Mouse (Mus musculus) midbrain, embryonic 12.5 days (tissue): Measurements from ENCODE around the gene Ift80. TPM values are rescaled to one million over a fixed set of nuclear protein-coding genes. Genes with fewer than 3 reads are reported as not detected.
"Not testable (repeated sequence)": the region's sequence is repeated elsewhere in the genome, so short reads cannot be mapped to it uniquely, and the experiment has no call there.

Experiments
- ATAC-seq: fragments of 200-750 bp; cut with Nextera tagmentation; 2 replicates; pipeline ENCODE4 v1.8.0; 2017; ENCODE audit warnings: low read depth, moderate TSS enrichment, moderate library complexity; ENCODE audit not compliant: low FRiP score
- H3K27ac ChIP-seq: fragments of 300-500 bp; sonication (generic); replicated peaks from 2 replicates; pipeline ENCODE4 v1.5.1; 2016; ENCODE audit warnings: mild to moderate bottlenecking
- H3K27me3 ChIP-seq: fragments of 300-500 bp; sonication (generic); 2 replicates; pipeline ENCODE4 v1.6.1; 2016; ENCODE audit warnings: mild to moderate bottlenecking
- H3K36me3 ChIP-seq: fragments of 300-500 bp; sonication (generic); 2 replicates; pipeline ENCODE4 v1.6.1; 2016
- H3K4me1 ChIP-seq: fragments of 300-500 bp; sonication (generic); 2 replicates; pipeline ENCODE4 v1.6.1; 2016
- H3K4me2 ChIP-seq: fragments of 300-500 bp; sonication (generic); replicated peaks from 2 replicates; pipeline ENCODE4 v1.6.1; 2016; ENCODE audit warnings: mild to moderate bottlenecking, moderate library complexity
- H3K4me3 ChIP-seq: fragments of 300-500 bp; sonication (generic); 2 replicates; pipeline ENCODE4 v1.5.1; 2016; ENCODE audit warnings: mild to moderate bottlenecking
- H3K9ac ChIP-seq: fragments of 300-500 bp; sonication (generic); replicated peaks from 2 replicates; pipeline ENCODE4 v1.6.1; 2016; ENCODE audit warnings: mild to moderate bottlenecking, moderate library complexity
- H3K9me3 ChIP-seq: fragments of 300-500 bp; sonication (generic); 2 replicates; pipeline ENCODE4 v1.6.1; 2016; ENCODE audit warnings: mild to moderate bottlenecking
- WGBS: fragments of 180-500 bp; shearing (Covaris S2); methylation state at CpG from one replicate; pipeline ENCODE4 v1.1.7; 2016; 5-methylcytosine and 5-hydroxymethylcytosine counted together
- polyA plus RNA-seq: library from polyadenylated mRNA; unstranded; fragments of >200 nt; fragmentation: Nextera tagmentation; extraction: Ambion mirVana; gene quantifications from 2 replicates; pipeline ENCODE4 v1.2.1, GENCODE M21; 2016

The Ift80 gene
- polyA plus RNA-seq, 1 experiment from 2014 or later, result 16.2 TPM

GRCm38 (mm10) chr3:69026133-69026783 is 21.9 kb upstream of the Ift80 start:
- no peak for ATAC-seq
- H3K27me3 ChIP-seq, result no peaks in the 10 kb centered on the region
- H3K4me2 ChIP-seq, result no peak overlapping the region
- no peaks in the 10 kb centered on the region for H3K9me3 ChIP-seq
- H3K27ac ChIP-seq, result no peak overlapping the region
- H3K4me3 ChIP-seq, result no peak overlapping the region
- no peaks in the 10 kb centered on the region for H3K4me1 ChIP-seq
- WGBS, result 97% methylated on average over 1 of the region's 1 CpGs
- peaks cover 66% of the 10 kb centered on the region for H3K36me3 ChIP-seq
- H3K9ac ChIP-seq, result no peak overlapping the region

DNA sequence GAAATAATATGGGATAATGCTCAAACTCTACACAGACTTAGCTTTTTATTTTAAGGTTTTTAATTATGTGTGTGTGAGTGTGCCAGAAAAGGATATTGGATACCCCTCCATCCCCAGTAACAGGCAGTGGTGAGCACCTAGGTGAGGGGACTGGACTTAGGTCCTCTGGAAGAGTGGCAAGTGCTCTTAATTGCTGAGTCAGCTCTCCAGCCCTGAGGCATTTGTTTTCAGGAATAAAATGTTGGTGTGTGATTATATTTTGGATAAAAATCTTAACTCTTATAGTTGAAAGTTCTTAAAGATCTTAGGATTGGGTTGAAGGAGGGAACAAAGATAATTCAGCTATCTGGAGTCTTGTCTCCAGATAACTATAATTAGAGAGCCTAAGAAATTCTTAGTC is 16.4 kb upstream of the Ift80 start:
- no peaks in the 10 kb centered on the region for H3K27me3 ChIP-seq
- H3K9me3 ChIP-seq, result no peaks in the 10 kb centered on the region
- H3K4me1 ChIP-seq, result no peaks in the 10 kb centered on the region
- peaks cover 66% of the 10 kb centered on the region for H3K36me3 ChIP-seq
- H3K27ac ChIP-seq, result no peak overlapping the region
- no peak overlapping the region for H3K4me3 ChIP-seq
- no peak overlapping the region for H3K4me2 ChIP-seq
- no peak for ATAC-seq
- H3K9ac ChIP-seq, result no peak overlapping the region

DNA sequence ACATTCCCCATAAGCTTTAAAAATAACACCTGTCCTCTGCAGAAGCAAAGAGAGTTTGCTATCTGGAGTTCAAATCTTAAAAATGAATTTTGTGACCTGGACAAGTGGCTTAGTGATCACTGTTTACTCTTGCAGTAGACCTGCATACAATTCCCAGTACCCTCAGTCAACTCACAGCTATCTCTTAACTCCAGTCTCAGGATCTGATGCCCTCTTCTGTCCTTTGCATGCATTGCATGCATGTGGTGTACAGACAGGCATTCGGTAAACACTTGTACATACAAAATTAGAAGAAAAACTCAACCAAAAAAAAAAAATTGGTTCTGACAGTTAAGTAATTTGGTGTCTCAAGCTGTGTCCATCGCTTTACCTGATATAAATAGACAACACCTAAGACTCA is 15.9 kb upstream of the Ift80 start:
- no peak overlapping the region for H3K9ac ChIP-seq
- no peak overlapping the region for H3K4me2 ChIP-seq
- no peak overlapping the region for H3K27ac ChIP-seq
- no peak for ATAC-seq
- no peaks in the 10 kb centered on the region for H3K4me1 ChIP-seq
- WGBS, result 92% methylated on average over 2 of the region's 2 CpGs
- H3K9me3 ChIP-seq, result no peaks in the 10 kb centered on the region
- H3K4me3 ChIP-seq, result no peak overlapping the region
- H3K27me3 ChIP-seq, result no peaks in the 10 kb centered on the region
- peaks cover 61% of the 10 kb centered on the region for H3K36me3 ChIP-seq

DNA sequence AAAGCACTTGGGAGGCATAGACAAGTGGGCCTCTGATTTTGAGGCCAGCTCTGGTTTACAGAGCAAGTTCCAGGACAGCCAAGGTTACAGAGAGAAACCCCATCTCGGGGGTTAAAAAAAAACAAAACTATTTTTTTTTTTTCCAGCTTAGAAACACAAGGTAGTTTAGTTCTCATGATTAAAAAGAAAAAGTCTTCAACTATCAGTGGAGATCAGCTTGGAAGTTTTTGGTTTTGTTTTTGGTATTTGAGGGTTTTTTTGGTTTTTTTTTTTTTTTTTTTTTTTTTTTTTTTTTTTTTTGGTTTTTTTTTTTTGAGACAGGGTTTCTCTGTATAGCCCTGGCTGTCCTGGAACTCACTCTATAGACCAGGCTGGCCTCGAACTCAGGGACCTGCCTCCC is 14.3 kb upstream of the Ift80 start:
- H3K4me3 ChIP-seq, H3K4me1 ChIP-seq, H3K27ac ChIP-seq, H3K4me2 ChIP-seq, H3K9ac ChIP-seq, ATAC-seq, H3K9me3 ChIP-seq, H3K27me3 ChIP-seq: not testable (repeated sequence)
- 99% methylated on average over 2 of the region's 2 CpGs for WGBS
- H3K36me3 ChIP-seq, result peaks cover 50% of the 10 kb centered on the region

- Histone ChIP-seq H3K4me1 (no peaks in the 10 kb centered on the region), H3K4me2 (no peak overlapping the region), H3K9ac (no peak overlapping the region), H3K27ac (no peak overlapping the region), H3K27me3 (no peaks in the 10 kb centered on the region), H3K9me3 (no peaks in the 10 kb centered on the region), H3K4me3 (no peak overlapping the region), H3K36me3 (peaks cover 39% of the 10 kb centered on the region)
- no peak for ATAC-seq
- WGBS, result 98% methylated on average over 3 of the region's 3 CpGs
These were observed 12.8 kb upstream of the Ift80 start for GRCm38 (mm10) chr3:69017181-69017580.

DNA sequence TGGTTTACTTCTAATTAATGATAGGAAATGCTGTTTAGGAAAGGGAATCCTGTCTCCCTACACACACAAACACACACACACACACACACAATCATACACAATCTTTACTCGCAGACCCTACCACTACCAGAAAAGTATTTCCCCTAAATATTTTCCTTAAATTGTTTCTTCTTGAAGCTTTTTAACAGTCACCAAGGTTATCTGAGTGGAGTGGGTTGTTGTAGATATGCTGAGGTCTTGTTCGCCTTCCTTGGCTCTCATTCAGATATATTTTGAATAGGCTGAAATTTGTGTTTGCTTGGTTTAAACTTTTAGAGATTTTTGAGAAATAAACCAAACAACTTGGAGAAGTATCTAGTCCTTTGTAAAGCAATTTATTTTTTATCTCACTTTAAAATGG is 4.5 kb upstream of the Ift80 start:
- ATAC-seq, result no peak
- peaks cover 6% of the 10 kb centered on the region for H3K4me1 ChIP-seq
- H3K27me3 ChIP-seq, result no peaks in the 10 kb centered on the region
- no peak overlapping the region for H3K4me2 ChIP-seq
- 93% methylated on average over 2 of the region's 2 CpGs for whole genome bisulfite sequencing
- H3K9ac ChIP-seq, result no peak overlapping the region
- H3K4me3 ChIP-seq, result no peak overlapping the region
- no peaks in the 10 kb centered on the region for H3K36me3 ChIP-seq
- H3K9me3 ChIP-seq, result no peaks in the 10 kb centered on the region
- H3K27ac ChIP-seq, result no peak overlapping the region

DNA sequence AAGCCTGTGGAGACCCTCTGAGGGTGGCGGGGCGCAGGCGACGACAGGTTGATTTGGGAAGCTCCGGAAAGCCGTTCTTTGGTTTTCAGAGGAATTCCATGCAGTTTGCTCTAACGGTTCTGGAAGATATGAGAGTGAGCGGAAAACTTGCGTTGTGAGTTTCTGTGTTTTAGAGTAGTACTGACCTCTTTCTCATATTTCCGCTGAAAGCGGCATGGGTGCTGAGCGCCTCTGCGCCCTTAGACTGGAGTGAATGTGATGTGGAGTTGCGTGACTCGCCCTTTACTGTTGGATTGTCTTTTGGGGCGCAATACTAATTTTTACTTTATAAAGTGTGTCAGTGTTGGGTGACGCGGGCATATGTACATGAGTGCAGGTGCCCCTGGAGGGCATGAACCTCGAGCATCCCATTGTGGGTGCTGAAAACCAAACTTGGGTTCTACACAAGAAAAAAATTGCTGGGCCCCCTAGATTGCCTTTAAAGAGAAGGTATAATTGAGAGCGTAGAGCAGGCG is 1.9 kb upstream of the Ift80 start:
- H3K4me1 ChIP-seq, result peaks cover 6% of the 10 kb centered on the region
- WGBS, result 8% methylated on average over 21 of the region's 21 CpGs
- H3K4me3 ChIP-seq, result peak overlapping the region; percentile 96
- no peaks in the 10 kb centered on the region for H3K36me3 ChIP-seq
- no peak for ATAC-seq
- H3K9me3 ChIP-seq, result no peaks in the 10 kb centered on the region
- H3K4me2 ChIP-seq, result peak overlapping the region; percentile 83
- no peaks in the 10 kb centered on the region for H3K27me3 ChIP-seq
- H3K9ac ChIP-seq, result peak overlapping the region; percentile 84
- H3K27ac ChIP-seq, result peak overlapping the region; percentile 89; the same call in 1 of the 2 replicates

GRCm38 (mm10) chr3:69005338-69006245 is 1.2 kb upstream of the Ift80 start:
- peak overlapping the region; percentile 83 for H3K4me2 ChIP-seq
- peaks cover 6% of the 10 kb centered on the region for H3K4me1 ChIP-seq
- peak overlapping the region; percentile 84 for H3K9ac ChIP-seq
- ATAC-seq, result peak; percentile 59
- H3K4me3 ChIP-seq, result peak overlapping the region; percentile 96
- peak overlapping the region; percentile 89 for H3K27ac ChIP-seq
- no peaks in the 10 kb centered on the region for H3K36me3 ChIP-seq
- H3K9me3 ChIP-seq, result no peaks in the 10 kb centered on the region
- under 1% methylated on average over 72 of the region's 72 CpGs for WGBS
- no peaks in the 10 kb centered on the region for H3K27me3 ChIP-seq

DNA sequence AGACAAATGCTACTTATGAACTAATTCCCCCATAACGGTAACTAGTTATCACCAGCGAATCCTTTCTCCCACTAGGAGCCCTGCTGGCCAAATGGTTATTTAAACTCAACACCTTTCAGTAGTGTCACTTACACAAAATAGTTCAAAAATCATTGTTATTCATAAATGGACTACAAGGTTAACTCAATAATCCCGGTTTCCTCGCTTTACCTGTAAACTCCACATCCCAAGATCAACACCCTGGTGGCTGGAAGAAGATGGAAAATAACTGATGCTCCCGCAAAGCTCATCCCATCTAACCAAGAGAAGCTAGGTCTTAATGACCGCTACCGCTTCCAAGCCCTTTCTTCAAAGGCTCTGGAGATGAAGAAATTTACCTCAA is 324 bp downstream of the Ift80 start:
- peak overlapping the region; percentile 83 for H3K4me2 ChIP-seq
- peak overlapping the region; percentile 89 for H3K27ac ChIP-seq
- H3K4me1 ChIP-seq, result peaks cover 6% of the 10 kb centered on the region
- ATAC-seq, result no peak; the same call in 1 of the 2 replicates
- under 1% methylated on average over 7 of the region's 7 CpGs for WGBS
- no peaks in the 10 kb centered on the region for H3K36me3 ChIP-seq
- H3K27me3 ChIP-seq, result no peaks in the 10 kb centered on the region
- peak overlapping the region; percentile 96 for H3K4me3 ChIP-seq
- H3K9ac ChIP-seq, result peak overlapping the region; percentile 57
- no peaks in the 10 kb centered on the region for H3K9me3 ChIP-seq

- no peak overlapping the region for H3K4me2 ChIP-seq
- no peak overlapping the region for H3K4me3 ChIP-seq
- no peaks in the 10 kb centered on the region for H3K9me3 ChIP-seq
- no peak for ATAC-seq
- WGBS, result 86% methylated on average over 4 of the region's 4 CpGs
- H3K36me3 ChIP-seq, result no peaks in the 10 kb centered on the region
- peaks cover 6% of the 10 kb centered on the region for H3K4me1 ChIP-seq
- H3K27ac ChIP-seq, result no peak overlapping the region
- H3K27me3 ChIP-seq, result no peaks in the 10 kb centered on the region
- H3K9ac ChIP-seq, result no peak overlapping the region
These were observed 1.6 kb downstream of the Ift80 start for GRCm38 (mm10) chr3:69002781-69003180.

- 86% methylated on average over 2 of the region's 2 CpGs for WGBS
- Histone ChIP-seq H3K4me1 (no peaks in the 10 kb centered on the region), H3K36me3 (peaks cover 13% of the 10 kb centered on the region; the same call in 1 of the 2 replicates), H3K27ac (no peak overlapping the region), H3K9ac (no peak overlapping the region), H3K4me3 (no peak overlapping the region), H3K4me2 (no peak overlapping the region), H3K9me3 (no peaks in the 10 kb centered on the region), H3K27me3 (no peaks in the 10 kb centered on the region)
- no peak for ATAC-seq
These were observed 17.8 kb downstream of the Ift80 start for GRCm38 (mm10) chr3:68986550-68986949.

DNA sequence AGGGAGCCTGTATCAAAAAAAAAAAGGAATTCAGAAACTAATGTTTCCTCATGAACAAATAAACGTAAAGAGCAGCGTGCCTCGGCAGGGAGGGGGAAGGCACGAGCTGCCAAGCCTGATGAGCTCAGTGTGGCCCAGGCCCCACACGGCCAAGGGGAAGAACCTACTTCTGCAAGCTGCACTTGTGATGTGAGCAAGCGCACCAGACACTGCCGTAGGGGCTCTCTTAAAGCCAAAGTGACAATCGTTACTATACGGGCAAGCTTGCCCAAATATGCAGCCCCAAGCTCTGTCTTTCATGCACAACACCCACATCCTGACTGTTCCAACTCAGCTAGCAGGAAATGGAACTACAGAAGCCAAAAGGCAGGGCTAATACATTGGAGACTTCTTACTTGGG is 23.5 kb downstream of the Ift80 start:
- Histone ChIP-seq H3K36me3 (peaks cover 9% of the 10 kb centered on the region; the same call in 1 of the 2 replicates), H3K9ac (no peak overlapping the region), H3K4me2 (no peak overlapping the region), H3K27ac (no peak overlapping the region), H3K27me3 (no peaks in the 10 kb centered on the region), H3K9me3 (no peaks in the 10 kb centered on the region), H3K4me3 (no peak overlapping the region), H3K4me1 (no peaks in the 10 kb centered on the region)
- WGBS, result 84% methylated on average over 9 of the region's 9 CpGs
- ATAC-seq, result no peak
